Mouse (Mus musculus) hindbrain, embryonic 14.5 days (tissue): ENCODE measurements around the gene Agpat1. TPM values are rescaled to one million over a fixed set of nuclear protein-coding genes. Genes with fewer than 3 reads are reported as not detected.

Source experiments
- ATAC-seq: fragments of 200-750 bp; cut with Nextera tagmentation; 2 replicates; pipeline ENCODE4 v1.8.0; 2017; ENCODE audit warnings: moderate number of reproducible peaks, mild to moderate bottlenecking, moderate TSS enrichment, moderate library complexity; ENCODE audit not compliant: low FRiP score
- DNase-seq: peaks from one replicate; pipeline ENCODE4 v3.0.0-alpha.2; 2015; ENCODE audit warnings: low spot score
- H3K27ac ChIP-seq: fragments of 300-500 bp; sonication (generic); 2 replicates; pipeline ENCODE4 v1.5.1; 2014; ENCODE audit warnings: mild to moderate bottlenecking, moderate library complexity
- H3K27me3 ChIP-seq: fragments of 300-500 bp; sonication (generic); 2 replicates; pipeline ENCODE4 v1.6.1; 2014; ENCODE audit warnings: mild to moderate bottlenecking, low read length, mixed read lengths; ENCODE audit not compliant: control insufficient read depth, insufficient read depth
- H3K36me3 ChIP-seq: fragments of 300-500 bp; sonication (generic); replicated peaks from 2 replicates; pipeline ENCODE4 v1.6.1; 2014; ENCODE audit not compliant: control insufficient read depth, insufficient read depth
- H3K4me1 ChIP-seq: fragments of 300-500 bp; sonication (generic); replicated peaks from 2 replicates; pipeline ENCODE4 v1.6.1; 2014; ENCODE audit warnings: antibody characterized with exemption, low read length, mixed read lengths; ENCODE audit not compliant: control insufficient read depth, insufficient read depth
- H3K4me2 ChIP-seq: fragments of 300-500 bp; sonication (generic); replicated peaks from 2 replicates; pipeline ENCODE4 v1.6.1; 2014; ENCODE audit warnings: mild to moderate bottlenecking, moderate library complexity
- H3K4me3 ChIP-seq: fragments of 300-500 bp; sonication (generic); replicated peaks from 2 replicates; pipeline ENCODE4 v1.5.1; 2014; ENCODE audit warnings: mild to moderate bottlenecking, low read length
- H3K9ac ChIP-seq: fragments of 300-500 bp; sonication (generic); 2 replicates; pipeline ENCODE4 v1.6.1; 2014
- H3K9me3 ChIP-seq: fragments of 300-500 bp; sonication (generic); 2 replicates; pipeline ENCODE4 v1.6.1; 2016; ENCODE audit warnings: low read length; ENCODE audit not compliant: control insufficient read depth
- WGBS: fragments of 180-500 bp; shearing (Covaris S2); extraction: QIAGEN DNeasy Blood & Tissue Kit; methylation state at CpG from one replicate; pipeline ENCODE4 v1.1.7; 2014; 5-methylcytosine and 5-hydroxymethylcytosine counted together
- polyA plus RNA-seq: library from polyadenylated mRNA; unstranded; fragments of >200 nt; fragmentation: Nextera tagmentation; extraction: Ambion mirVana; gene quantifications from 2 replicates; pipeline ENCODE4 v1.2.1, GENCODE M21; 2014

Gene Agpat1
- polyA plus RNA-seq, 1 experiment from 2014 or later = 123 TPM

GRCm38 (mm10) chr17:34626773-34627092 is 22.7 kb downstream of the Agpat1 start:
- Histone ChIP-seq H3K27me3 (peaks cover 17% of the 10 kb centered on the region), H3K9me3 (no peaks in the 10 kb centered on the region), H3K9ac (peak overlapping the region; percentile 72), H3K4me1 (peaks cover 42% of the 10 kb centered on the region), H3K36me3 (peaks cover 31% of the 10 kb centered on the region), H3K4me3 (peak overlapping the region; percentile 74), H3K4me2 (peak overlapping the region; percentile 85), H3K27ac (peak overlapping the region; percentile 90)
- under 1% methylated on average over 18 of the region's 18 CpGs for WGBS
- DNase-seq = no peak
- ATAC-seq = peak; percentile 5; the same call in 1 of the 2 replicates

- Histone ChIP-seq H3K4me2 (peak overlapping the region; percentile 85), H3K27me3 (peaks cover 22% of the 10 kb centered on the region), H3K9me3 (no peaks in the 10 kb centered on the region), H3K4me1 (peaks cover 46% of the 10 kb centered on the region), H3K9ac (peak overlapping the region; percentile 72), H3K27ac (peak overlapping the region; percentile 90), H3K4me3 (peak overlapping the region; percentile 74), H3K36me3 (peaks cover 25% of the 10 kb centered on the region)
- peak; percentile 85 for ATAC-seq
- under 1% methylated on average over 43 of the region's 45 CpGs for WGBS
- peak; percentile 83 for DNase-seq
Measured at GRCm38 (mm10) chr17:34627093-34627942, 23.3 kb downstream of the Agpat1 start.

DNA sequence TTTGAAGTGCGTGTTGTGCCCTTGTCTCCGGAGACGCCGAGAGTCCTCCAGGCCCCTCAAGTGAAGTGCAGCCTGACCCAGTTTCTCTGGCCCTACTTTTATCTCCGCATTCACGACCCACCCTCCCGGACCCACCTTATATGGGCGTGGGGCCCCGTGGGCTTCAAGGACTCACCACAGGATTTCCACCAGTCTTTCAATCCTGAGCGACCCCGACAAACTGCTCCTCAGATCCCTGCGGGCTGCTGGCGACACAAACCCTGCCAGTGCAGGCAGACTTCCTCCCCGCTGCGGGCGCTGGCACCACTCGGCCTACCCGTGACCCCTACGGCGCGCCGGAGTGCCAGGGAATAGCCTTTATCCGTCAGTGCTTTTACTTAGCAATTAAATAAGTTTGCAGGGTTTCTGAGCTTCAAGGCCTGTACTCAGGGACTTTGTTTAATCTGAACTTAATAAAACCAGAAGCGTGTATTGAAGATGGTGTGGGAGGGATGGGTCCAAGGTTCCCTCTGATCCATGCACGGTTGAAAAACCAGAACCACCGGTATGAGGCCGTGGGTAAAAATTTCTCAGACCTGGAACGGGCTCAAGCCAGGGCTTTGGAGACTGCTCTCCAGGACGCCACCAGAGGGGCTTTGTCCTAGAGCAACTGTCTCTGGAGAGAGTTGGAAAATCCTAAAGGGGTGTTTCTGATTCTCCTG is 24.0 kb downstream of the Agpat1 start, which contains the start of gene Ppt2:
TSS of gene Ppt2 (minus strand) at position 568 of the 701 bp plus-strand sequence.
- Histone ChIP-seq H3K4me1 (peaks cover 46% of the 10 kb centered on the region), H3K27ac (peak within 1 kb of the TSS; percentile 90), H3K4me2 (peak within 1 kb of the TSS; percentile 85), H3K36me3 (peaks cover 17% of the 10 kb centered on the region), H3K4me3 (peak within 1 kb of the TSS; percentile 74), H3K27me3 (peaks cover 23% of the 10 kb centered on the region), H3K9ac (peak within 1 kb of the TSS; percentile 72), H3K9me3 (no peaks in the 10 kb centered on the region)
- ATAC-seq (peak; percentile 9; the same call in 1 of the 2 replicates), DNase-seq (no peak)
- WGBS = 5% methylated on average over 29 of the region's 29 CpGs

- peaks cover 13% of the 10 kb centered on the region; the same call in 1 of the 2 replicates for H3K36me3 ChIP-seq
- H3K4me1 ChIP-seq = peaks cover 46% of the 10 kb centered on the region
- no peaks in the 10 kb centered on the region for H3K9me3 ChIP-seq
- 25% methylated on average over 5 of the region's 5 CpGs for WGBS
- H3K9ac ChIP-seq = peak overlapping the region; percentile 72
- ATAC-seq = no peak
- peak overlapping the region; percentile 85 for H3K4me2 ChIP-seq
- peaks cover 23% of the 10 kb centered on the region for H3K27me3 ChIP-seq
- H3K27ac ChIP-seq = peak overlapping the region; percentile 90
- peak overlapping the region; percentile 74 for H3K4me3 ChIP-seq
- DNase-seq = no peak
Measured at GRCm38 (mm10) chr17:34628644-34628967, 24.5 kb downstream of the Agpat1 start.

GRCm38 (mm10) chr17:34629221-34629751 is 25.2 kb downstream of the Agpat1 start, which contains the start of gene Prrt1:
Gene Prrt1 (plus strand): TSS chr17:34629533.
- Histone ChIP-seq H3K9ac (peak within 1 kb of the TSS; percentile 72), H3K36me3 (peaks cover 7% of the 10 kb centered on the region; the same call in 1 of the 2 replicates), H3K4me2 (peak within 1 kb of the TSS; percentile 85), H3K9me3 (no peaks in the 10 kb centered on the region), H3K4me3 (peak within 1 kb of the TSS; percentile 74), H3K27me3 (peaks cover 23% of the 10 kb centered on the region), H3K27ac (peak within 1 kb of the TSS; percentile 90), H3K4me1 (peaks cover 46% of the 10 kb centered on the region)
- ATAC-seq (peak; percentile 56), DNase-seq (peak; percentile 68)
- WGBS = 0% methylated on average over 16 of the region's 16 CpGs

GRCm38 (mm10) chr17:34629796-34630603 is 25.9 kb downstream of the Agpat1 start:
- DNase-seq (no peak), ATAC-seq (no peak)
- H3K4me2 ChIP-seq = peak overlapping the region; percentile 85
- H3K27ac ChIP-seq = peak overlapping the region; percentile 90; the same call in 1 of the 2 replicates
- peaks cover 46% of the 10 kb centered on the region for H3K4me1 ChIP-seq
- H3K36me3 ChIP-seq = 0 out of 2 replicates have a peak, but pooled peaks cover 5% of the 10 kb centered on the region
- peak overlapping the region; percentile 72 for H3K9ac ChIP-seq
- peak overlapping the region; percentile 74 for H3K4me3 ChIP-seq
- H3K27me3 ChIP-seq = peaks cover 23% of the 10 kb centered on the region
- 13% methylated on average over 12 of the region's 12 CpGs for WGBS
- no peaks in the 10 kb centered on the region for H3K9me3 ChIP-seq

DNA sequence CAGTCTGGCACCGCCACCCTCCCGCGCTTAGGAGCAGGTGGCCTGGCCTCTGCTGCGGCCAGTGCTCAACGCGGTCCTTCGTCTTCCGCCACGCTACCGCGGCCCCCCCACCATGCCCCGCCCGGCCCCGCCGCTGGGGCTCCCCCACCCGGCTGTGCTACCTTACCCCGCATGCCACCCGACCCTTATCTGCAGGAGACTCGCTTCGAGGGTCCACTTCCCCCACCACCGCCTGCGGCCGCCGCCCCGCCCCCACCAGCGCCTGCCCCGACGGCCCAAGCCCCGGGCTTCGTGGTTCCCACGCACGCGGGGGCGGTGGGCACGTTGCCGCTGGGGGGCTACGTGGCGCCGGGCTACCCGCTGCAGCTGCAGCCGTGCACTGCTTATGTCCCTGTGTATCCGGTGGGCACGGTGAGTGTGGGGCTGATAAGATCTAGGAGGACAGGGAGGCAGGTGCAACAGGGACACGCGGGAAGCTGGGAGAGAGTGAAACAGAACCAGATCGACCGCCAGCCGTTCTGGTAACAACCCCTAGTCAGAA is 26.8 kb downstream of the Agpat1 start:
- DNase-seq (no peak), ATAC-seq (no peak)
- peak overlapping the region; percentile 85 for H3K4me2 ChIP-seq
- 3% methylated on average over 47 of the region's 48 CpGs for WGBS
- peak overlapping the region; percentile 72 for H3K9ac ChIP-seq
- no peak overlapping the region for H3K27ac ChIP-seq
- peak overlapping the region; percentile 74 for H3K4me3 ChIP-seq
- peaks cover 46% of the 10 kb centered on the region for H3K4me1 ChIP-seq
- no peaks in the 10 kb centered on the region for H3K36me3 ChIP-seq
- H3K9me3 ChIP-seq = no peaks in the 10 kb centered on the region
- peaks cover 23% of the 10 kb centered on the region for H3K27me3 ChIP-seq

DNA sequence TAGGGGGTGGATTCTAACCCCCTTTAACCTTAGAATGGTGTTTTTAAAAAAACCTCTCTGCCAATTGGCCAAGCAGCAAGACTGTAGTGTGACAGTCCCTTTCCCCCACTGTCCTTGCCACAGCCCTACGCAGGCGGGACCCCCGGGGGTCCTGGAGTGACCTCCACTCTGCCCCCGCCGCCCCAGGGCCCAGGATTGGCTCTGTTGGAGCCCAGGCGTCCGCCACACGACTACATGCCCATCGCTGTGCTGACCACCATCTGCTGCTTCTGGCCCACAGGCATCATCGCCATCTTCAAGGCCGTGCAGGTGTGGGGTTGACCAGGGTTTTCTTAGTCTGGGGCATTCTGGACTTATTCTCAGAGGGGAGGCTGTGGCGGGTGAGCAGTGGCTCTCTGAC is 27.6 kb downstream of the Agpat1 start:
- Histone ChIP-seq H3K27me3 (peaks cover 23% of the 10 kb centered on the region), H3K9me3 (no peaks in the 10 kb centered on the region), H3K4me2 (peak overlapping the region; percentile 85), H3K9ac (peak overlapping the region; percentile 51), H3K27ac (no peak overlapping the region), H3K4me1 (peaks cover 39% of the 10 kb centered on the region), H3K4me3 (peak overlapping the region; percentile 74), H3K36me3 (no peaks in the 10 kb centered on the region)
- ATAC-seq (no peak), DNase-seq (no peak)
- WGBS = 4% methylated on average over 12 of the region's 12 CpGs
